Mouse (Mus musculus) thymus, postnatal 14 days (tissue): ENCODE measurements around the gene Fer.

Source experiments
- DNase-seq: peaks from one replicate; pipeline ENCODE4 v3.0.0; 2021

The Fer gene

GRCm38 (mm10) chr17:64170019-64170418 is 307.2 kb downstream of the Fer start:
- DNase-seq = no peak

- DNase-seq = no peak
Measured at GRCm38 (mm10) chr17:64172474-64172873, 309.6 kb downstream of the Fer start.

GRCm38 (mm10) chr17:64180546-64180945 is 317.7 kb downstream of the Fer start:
- DNase-seq = no peak

GRCm38 (mm10) chr17:64181291-64181690 is 318.4 kb downstream of the Fer start:
- DNase-seq = no peak

- DNase-seq = no peak
Measured at GRCm38 (mm10) chr17:64182599-64182998, 319.7 kb downstream of the Fer start.

- DNase-seq = no peak
Measured at GRCm38 (mm10) chr17:64183196-64183595, 320.3 kb downstream of the Fer start.
